Mouse (Mus musculus): ENCODE results near the gene Fxyd2.

The Fxyd2 gene

GRCm38 (mm10) chr9:45389596-45389995 is 9.9 kb upstream of the Fxyd2 start:
- DNase-seq (ENCODE audit: low read depth, low spot score) = no peak

GRCm38 (mm10) chr9:45391299-45391698 is 8.2 kb upstream of the Fxyd2 start:
- no peak for DNase-seq (ENCODE audit: low read depth, low spot score)

DNA sequence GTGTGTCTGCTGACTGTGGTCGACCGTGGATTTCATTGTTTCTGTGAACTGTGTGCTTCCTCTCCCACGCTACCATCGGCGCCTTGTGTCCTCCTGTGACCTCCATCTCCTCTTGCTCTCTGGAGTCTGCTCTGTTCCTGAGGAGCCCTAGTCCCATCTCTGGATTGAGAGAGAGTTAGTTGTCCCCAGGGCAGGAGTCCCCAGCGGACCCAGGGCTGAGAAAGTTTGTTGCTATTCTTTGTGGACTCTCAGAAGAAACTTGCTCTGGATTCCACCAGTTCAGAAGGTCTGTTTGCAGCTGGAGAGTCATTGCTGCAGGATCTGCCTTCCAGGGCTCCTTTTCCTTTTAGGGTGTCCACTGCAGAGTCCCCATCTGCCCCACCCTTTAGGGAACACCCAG is 4.3 kb upstream of the Fxyd2 start:
- no peak for DNase-seq (ENCODE audit: low read depth, low spot score)

GRCm38 (mm10) chr9:45395796-45396195 is 3.7 kb upstream of the Fxyd2 start:
- no peak for DNase-seq (ENCODE audit: low read depth, low spot score)

GRCm38 (mm10) chr9:45398336-45398735 is 1.1 kb upstream of the Fxyd2 start:
- DNase-seq (ENCODE audit: low read depth, low spot score) = no peak

- no peak for DNase-seq (ENCODE audit: low read depth, low spot score)
These were observed 2.4 kb downstream of the Fxyd2 start for GRCm38 (mm10) chr9:45401851-45402250.

GRCm38 (mm10) chr9:45402957-45403356 is 3.5 kb downstream of the Fxyd2 start:
- no peak for DNase-seq (ENCODE audit: low read depth, low spot score)

DNA sequence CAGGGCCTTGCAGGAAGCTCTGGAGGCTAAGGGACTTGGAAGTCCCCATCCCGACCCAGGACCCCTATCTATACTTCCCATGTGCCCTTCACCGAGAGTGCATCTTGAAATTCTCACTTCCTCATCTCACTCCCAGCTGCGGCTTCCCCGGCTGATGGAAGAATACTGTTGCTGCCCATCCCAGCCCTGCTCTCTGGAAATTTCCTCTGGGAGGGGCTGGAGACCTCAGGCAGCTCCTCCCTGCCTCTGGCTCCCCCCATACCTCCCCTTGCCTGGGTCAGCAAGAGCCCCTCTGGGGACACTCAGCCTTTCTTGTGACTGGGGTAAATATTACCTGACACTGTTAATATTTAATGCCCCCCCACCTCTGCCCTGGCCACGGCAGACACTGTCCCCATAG is 6.2 kb downstream of the Fxyd2 start:
- DNase-seq (ENCODE audit: low read depth, low spot score) = no peak

DNA sequence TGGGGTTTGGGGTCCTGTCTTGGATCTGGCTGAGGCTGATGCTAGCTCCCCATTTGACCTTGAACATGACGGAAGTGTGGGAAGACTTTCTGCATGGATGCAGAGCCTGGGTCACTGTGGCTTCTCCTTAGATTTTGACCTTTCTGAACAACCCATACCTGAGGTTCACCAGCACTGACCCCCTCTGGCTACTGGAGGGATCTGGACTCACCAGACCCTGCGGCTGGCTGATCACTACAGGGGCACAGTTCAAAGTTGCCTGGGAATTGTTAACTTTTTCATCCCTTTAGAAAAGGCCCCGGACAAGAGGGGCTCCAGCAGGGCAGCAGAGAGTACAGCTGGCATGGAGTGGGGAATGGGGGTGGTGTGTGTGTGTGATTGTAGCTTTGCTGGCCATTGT is 7.3 kb downstream of the Fxyd2 start:
- DNase-seq (ENCODE audit: low read depth, low spot score) = no peak

DNA sequence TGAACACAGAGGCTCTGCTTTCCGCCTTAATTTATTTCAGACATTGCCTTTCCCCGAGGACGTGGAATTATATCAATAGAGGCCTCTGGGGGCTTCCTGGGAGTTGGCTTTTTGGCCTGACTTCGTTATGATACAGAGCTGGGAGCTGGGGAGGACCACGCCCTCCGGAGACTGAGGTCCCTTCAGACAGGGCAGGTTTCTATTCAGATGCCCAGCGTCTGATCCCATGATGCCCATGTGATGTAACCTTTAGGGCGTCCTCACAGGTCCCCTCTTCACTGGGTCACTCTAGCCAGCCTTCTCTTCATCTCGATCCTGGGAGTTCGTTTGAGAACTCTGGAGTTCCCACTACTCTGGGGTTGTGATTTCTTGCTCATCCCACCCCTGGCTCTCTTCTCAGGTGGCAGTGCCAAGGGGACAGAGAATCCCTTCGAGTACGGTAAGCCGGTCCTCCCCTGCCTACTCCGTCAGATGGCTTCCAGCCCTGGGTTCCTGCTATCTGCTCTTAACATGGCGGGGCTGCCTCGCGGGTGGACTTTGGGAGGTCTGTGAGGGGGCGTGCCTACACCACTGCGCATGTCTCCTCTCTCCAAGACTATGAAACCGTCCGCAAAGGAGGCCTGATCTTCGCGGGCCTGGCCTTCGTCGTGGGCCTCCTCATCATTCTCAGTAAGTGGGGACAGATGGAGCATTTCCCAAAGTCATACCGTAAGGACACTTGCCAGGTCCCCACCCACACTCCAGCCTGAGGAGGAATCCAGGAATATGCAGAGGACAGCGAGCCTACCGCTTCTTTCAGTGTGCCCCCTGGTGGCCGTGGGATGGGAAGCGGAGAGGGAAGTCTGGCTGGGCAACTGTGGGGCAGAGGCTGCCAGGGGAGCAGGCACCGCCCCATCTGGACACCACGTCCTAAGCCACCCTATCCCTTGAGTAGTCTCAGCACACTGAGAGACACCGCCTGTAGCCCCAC is 8.5 kb downstream of the Fxyd2 start:
- DNase-seq (ENCODE audit: low read depth, low spot score) = no peak

DNA sequence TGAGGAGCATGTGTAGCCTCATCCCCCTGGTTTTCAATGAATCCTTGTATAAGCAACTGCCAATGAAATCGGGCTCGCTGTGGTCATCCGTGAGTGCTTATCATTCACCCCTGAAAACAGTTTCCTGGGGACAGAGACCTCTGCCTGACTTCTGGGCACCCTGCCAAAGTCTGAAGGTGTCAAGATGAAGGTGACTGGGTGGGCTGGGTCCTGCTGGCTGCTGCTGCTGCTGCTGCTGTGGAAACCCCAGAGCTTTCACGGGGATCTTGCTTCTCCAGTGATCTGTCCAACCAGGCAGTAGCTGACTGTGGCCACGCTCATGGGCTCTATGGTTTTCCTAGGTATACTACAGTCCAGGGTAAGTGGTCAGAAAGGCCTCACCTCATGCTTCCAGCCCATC is 10.7 kb downstream of the Fxyd2 start:
- no peak for DNase-seq (ENCODE audit: low read depth, low spot score)

DNA sequence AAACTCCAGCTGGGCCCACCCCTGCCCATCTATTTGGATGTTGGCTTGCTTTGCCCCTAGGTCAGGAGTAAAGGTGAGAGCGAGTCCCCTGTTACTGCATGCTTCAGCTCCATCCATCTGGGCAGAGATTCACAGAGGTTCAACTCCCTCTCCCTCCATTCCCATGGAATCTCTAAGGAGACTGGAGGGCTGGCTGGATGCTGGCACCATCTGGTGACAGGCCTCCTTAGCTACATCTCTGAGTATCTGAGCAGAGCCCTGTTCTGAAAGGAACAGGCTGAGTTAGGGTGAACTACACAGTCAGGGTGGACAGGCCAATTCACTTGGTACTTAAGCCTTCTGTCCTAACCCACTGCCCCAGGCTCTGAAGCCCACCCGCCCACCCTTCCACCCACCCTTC is 11.1 kb downstream of the Fxyd2 start:
- no peak for DNase-seq (ENCODE audit: low read depth, low spot score)

- DNase-seq (ENCODE audit: low read depth, low spot score) = no peak
These were observed 11.6 kb downstream of the Fxyd2 start for GRCm38 (mm10) chr9:45411111-45411510.

DNA sequence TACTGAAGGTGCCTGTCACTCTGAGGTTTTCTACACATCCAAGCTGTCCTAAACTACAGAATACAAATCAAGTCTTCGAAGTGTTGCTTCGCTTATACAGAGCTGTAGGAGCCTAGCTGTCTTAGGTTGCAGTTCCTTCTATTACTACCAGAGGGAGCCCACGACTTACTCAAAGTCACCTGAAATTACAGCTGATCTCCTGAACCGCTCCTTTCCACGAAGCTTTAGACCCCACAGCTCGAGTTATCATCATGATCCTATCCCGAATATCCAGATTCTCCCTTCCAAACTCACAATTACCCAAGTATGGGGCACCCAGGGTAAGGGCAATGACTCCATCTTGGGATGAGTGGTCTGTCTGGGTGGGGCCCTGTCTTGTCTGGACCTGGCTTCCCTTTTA is 12.3 kb downstream of the Fxyd2 start:
- DNase-seq (ENCODE audit: low read depth, low spot score) = no peak

GRCm38 (mm10) chr9:45412287-45412686 is 12.8 kb downstream of the Fxyd2 start:
- DNase-seq (ENCODE audit: low read depth, low spot score) = no peak

GRCm38 (mm10) chr9:45412700-45413477 is 13.4 kb downstream of the Fxyd2 start:
- DNase-seq (ENCODE audit: low read depth, low spot score) = no peak

- DNase-seq (ENCODE audit: low read depth, low spot score) = no peak
These were observed 14.1 kb downstream of the Fxyd2 start for GRCm38 (mm10) chr9:45413478-45414140.

DNA sequence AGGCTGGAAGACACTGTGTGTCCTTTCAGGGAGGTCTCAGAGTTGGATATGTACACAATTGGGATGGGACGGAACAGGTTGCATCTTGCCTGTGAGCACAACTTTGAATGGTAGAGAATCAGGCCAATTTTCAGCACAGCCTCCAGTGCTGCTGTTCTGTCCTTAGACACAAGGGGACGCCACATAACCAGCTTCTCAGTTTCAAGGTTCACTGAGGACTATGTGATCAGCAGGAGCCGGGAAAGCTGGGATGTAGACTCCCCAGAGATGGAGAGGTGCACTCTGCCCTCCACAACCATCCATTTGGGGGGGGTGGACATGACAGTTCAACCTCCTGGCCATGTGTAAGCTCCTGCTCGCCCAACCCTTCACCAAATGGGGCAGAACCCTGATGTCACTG is 16.4 kb downstream of the Fxyd2 start:
- DNase-seq (ENCODE audit: low read depth, low spot score) = no peak

DNA sequence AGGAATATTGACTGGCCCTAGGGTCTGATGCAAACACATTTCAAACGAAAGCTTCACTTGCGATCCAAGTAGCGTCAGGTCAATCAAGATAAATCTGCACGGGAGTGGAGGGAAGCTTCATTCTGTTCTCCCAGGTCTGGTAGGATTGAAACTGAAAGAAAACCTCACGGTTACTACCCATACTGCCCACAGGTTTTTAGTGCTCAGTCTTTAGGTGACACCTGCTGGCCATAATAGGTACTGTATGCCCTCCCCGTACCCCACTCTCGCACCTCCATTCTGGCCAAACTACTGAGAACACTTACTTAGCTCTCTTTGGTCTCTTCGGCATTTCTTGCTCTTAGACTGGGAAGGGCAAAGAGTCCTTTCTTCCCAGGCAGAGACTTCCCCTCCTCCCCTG is 17.8 kb downstream of the Fxyd2 start:
- DNase-seq (ENCODE audit: low read depth, low spot score) = no peak

DNA sequence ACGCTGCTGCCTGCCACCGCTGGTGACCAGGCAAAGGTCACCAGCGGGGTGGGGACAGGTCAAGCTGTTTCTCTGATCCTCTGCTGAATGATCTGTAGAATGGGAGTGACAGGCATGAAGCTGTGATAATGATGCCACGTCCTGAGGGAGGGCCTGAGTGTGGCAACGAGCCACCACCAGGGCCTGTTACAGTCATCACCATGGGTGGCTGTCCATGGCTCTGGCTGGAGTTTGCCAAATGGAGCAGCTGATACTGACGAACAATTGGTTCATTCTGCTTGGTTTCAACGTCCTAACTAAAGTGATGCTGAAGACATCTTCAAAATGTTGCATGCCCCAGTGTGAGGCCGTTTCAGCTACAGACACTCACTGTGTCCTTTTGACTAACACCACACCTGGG is 18.8 kb downstream of the Fxyd2 start:
- DNase-seq (ENCODE audit: low read depth, low spot score) = no peak

GRCm38 (mm10) chr9:45421209-45421608 is 21.7 kb downstream of the Fxyd2 start:
- no peak for DNase-seq (ENCODE audit: low read depth, low spot score)

GRCm38 (mm10) chr9:45422761-45423298 is 23.4 kb downstream of the Fxyd2 start:
- DNase-seq (ENCODE audit: low read depth, low spot score) = no peak
